Mouse (Mus musculus): ENCODE results near the gene 2410004B18Rik.
A peak's percentile ranks its signal among the peaks of the same experiment; 100 is the strongest.

Gene 2410004B18Rik

GRCm38 (mm10) chr3:145929525-145930400 is 8.1 kb upstream of the 2410004B18Rik start:
- DNase-seq (ENCODE audit: low read depth, low spot score), result no peak

GRCm38 (mm10) chr3:145933845-145934244 is 4.0 kb upstream of the 2410004B18Rik start:
- DNase-seq (ENCODE audit: low read depth, low spot score), result no peak

GRCm38 (mm10) chr3:145938405-145939349 is 863 bp downstream of the 2410004B18Rik start:
- no peak for DNase-seq (ENCODE audit: low read depth, low spot score)

- DNase-seq (ENCODE audit: low read depth, low spot score), result no peak
Measured at GRCm38 (mm10) chr3:145939402-145939801, 1.6 kb downstream of the 2410004B18Rik start.

GRCm38 (mm10) chr3:145939971-145940370 is 2.2 kb downstream of the 2410004B18Rik start:
- no peak for DNase-seq (ENCODE audit: low read depth, low spot score)

- DNase-seq (ENCODE audit: low read depth, low spot score), result peak; percentile 65
Measured at GRCm38 (mm10) chr3:145941971-145942370, 4.2 kb downstream of the 2410004B18Rik start.

- DNase-seq (ENCODE audit: low read depth, low spot score), result no peak
Measured at GRCm38 (mm10) chr3:145944348-145944747, 6.5 kb downstream of the 2410004B18Rik start.

- DNase-seq (ENCODE audit: low read depth, low spot score), result no peak
Measured at GRCm38 (mm10) chr3:145945904-145946303, 8.1 kb downstream of the 2410004B18Rik start.

- DNase-seq (ENCODE audit: low read depth, low spot score), result no peak
Measured at GRCm38 (mm10) chr3:145946654-145947053, 8.8 kb downstream of the 2410004B18Rik start.

- DNase-seq (ENCODE audit: low read depth, low spot score), result no peak
Measured at GRCm38 (mm10) chr3:145947539-145948204, 9.9 kb downstream of the 2410004B18Rik start.

- no peak for DNase-seq (ENCODE audit: low read depth, low spot score)
Measured at GRCm38 (mm10) chr3:145950034-145950814, 12.4 kb downstream of the 2410004B18Rik start.

GRCm38 (mm10) chr3:145950815-145951130 is 13.0 kb downstream of the 2410004B18Rik start:
- no peak for DNase-seq (ENCODE audit: low read depth, low spot score)

GRCm38 (mm10) chr3:145951287-145952165 is 13.7 kb downstream of the 2410004B18Rik start:
- no peak for DNase-seq (ENCODE audit: low read depth, low spot score)

GRCm38 (mm10) chr3:145952945-145953344 is 15.1 kb downstream of the 2410004B18Rik start:
- no peak for DNase-seq (ENCODE audit: low read depth, low spot score)

- no peak for DNase-seq (ENCODE audit: low read depth, low spot score)
Measured at GRCm38 (mm10) chr3:145953411-145953810, 15.6 kb downstream of the 2410004B18Rik start.

- DNase-seq (ENCODE audit: low read depth, low spot score), result no peak
Measured at GRCm38 (mm10) chr3:145959824-145960223, 22.0 kb downstream of the 2410004B18Rik start.

- DNase-seq (ENCODE audit: low read depth, low spot score), result no peak
Measured at GRCm38 (mm10) chr3:145962411-145962810, 24.6 kb downstream of the 2410004B18Rik start.

GRCm38 (mm10) chr3:145963101-145964017 is 25.5 kb downstream of the 2410004B18Rik start:
- no peak for DNase-seq (ENCODE audit: low read depth, low spot score)

GRCm38 (mm10) chr3:145964018-145964387 is 26.2 kb downstream of the 2410004B18Rik start:
- no peak for DNase-seq (ENCODE audit: low read depth, low spot score)
